Mouse (Mus musculus) ovary, postnatal 36 days (tissue): ENCODE measurements around the gene Fhl2.

Source experiments
- DNase-seq: peaks from one replicate; pipeline ENCODE4 v3.0.0; 2022; ENCODE audit warnings: low spot score, mixed read lengths

Fhl2 gene

GRCm38 (mm10) chr1:43196661-43197241, at the start of gene Fhl2:
Gene Fhl2 (minus strand): TSS chr1:43196984.
- no peak for DNase-seq

- DNase-seq: no peak
Measured at GRCm38 (mm10) chr1:43245014-43245413, 48.2 kb upstream of the Fhl2 start.

GRCm38 (mm10) chr1:43241208-43241607, 44.4 kb upstream of the Fhl2 start:
- no peak for DNase-seq

DNA sequence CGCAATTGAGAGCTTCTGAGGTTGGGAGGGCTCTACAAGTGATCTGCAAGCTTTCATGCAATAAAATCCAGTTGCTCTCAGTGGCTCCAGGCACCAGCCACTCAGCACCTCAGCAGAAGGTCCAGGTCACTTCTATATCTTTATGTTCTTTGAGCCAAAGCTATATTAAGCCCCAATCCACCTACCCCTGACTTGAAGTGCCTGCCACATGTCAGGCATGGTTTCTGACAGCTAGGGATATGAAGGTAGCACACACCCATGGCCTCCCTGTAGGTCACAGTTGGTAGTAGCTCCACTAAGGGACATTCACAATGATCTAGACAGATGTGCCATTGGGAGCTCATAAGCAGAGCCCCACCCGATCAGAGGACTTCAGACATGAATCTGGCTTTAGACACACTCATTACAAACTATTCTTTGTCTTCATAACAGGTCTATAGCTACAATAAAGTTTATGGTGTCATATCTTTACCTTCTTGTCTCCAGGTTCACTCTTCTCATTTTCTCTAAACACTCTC, 43.1 kb upstream of the Fhl2 start:
- DNase-seq: no peak

DNA sequence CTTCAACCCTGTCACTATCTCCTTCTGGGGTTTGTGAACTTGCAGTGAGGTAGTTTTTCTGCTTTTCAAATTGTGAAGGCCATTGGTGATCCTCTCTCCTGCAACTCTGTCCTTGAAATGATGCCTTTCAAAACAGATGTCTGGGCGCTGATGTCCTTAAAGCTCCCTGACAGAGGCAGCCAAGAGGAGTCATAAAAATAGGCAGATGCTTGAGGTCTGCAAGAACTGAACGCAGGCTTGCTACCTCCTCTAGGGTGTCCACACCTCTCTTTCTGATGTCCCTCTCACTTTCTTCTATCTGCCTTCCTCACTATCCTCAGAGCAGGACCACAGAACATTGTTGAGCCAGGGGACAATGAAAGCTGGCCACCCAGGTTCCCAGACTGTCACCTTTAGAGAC, 41.7 kb upstream of the Fhl2 start:
- no peak for DNase-seq

- DNase-seq: no peak
Measured at GRCm38 (mm10) chr1:43237360-43238235, 40.8 kb upstream of the Fhl2 start.

DNA sequence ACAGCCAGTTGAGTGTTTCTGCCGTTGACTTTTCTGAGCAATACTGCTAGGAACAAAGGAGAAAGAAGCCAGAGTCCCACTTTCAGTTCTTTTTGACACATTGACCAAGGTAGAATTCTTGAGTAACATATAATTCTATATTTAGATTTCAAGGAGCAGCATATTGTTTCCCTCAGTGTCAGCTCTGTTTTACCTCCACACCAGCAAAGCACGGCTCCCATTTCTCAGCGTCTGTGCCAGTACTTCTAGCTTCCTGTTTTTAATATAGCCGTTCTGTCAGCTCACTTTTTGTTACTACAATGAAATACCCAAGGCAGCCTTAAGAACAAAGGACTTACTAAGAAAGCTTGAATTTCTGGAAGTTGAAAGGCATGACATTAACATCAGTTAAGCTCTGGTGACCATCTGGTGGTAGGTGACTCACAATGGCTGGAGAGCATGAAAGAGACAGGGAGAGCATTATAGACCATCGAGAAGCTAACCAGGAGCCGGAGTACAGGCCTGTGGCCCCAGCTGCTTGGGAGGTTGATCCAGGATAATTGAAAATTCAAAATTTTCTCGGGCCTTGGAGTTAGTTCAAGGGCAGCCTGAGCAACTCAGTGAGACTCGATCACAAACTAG, 28.9 kb upstream of the Fhl2 start:
- DNase-seq: no peak

- DNase-seq: no peak
Measured at GRCm38 (mm10) chr1:43224943-43225342, 28.2 kb upstream of the Fhl2 start.

- no peak for DNase-seq
Measured at GRCm38 (mm10) chr1:43224171-43224570, 27.4 kb upstream of the Fhl2 start.

GRCm38 (mm10) chr1:43223097-43223496, 26.3 kb upstream of the Fhl2 start:
- no peak for DNase-seq

DNA sequence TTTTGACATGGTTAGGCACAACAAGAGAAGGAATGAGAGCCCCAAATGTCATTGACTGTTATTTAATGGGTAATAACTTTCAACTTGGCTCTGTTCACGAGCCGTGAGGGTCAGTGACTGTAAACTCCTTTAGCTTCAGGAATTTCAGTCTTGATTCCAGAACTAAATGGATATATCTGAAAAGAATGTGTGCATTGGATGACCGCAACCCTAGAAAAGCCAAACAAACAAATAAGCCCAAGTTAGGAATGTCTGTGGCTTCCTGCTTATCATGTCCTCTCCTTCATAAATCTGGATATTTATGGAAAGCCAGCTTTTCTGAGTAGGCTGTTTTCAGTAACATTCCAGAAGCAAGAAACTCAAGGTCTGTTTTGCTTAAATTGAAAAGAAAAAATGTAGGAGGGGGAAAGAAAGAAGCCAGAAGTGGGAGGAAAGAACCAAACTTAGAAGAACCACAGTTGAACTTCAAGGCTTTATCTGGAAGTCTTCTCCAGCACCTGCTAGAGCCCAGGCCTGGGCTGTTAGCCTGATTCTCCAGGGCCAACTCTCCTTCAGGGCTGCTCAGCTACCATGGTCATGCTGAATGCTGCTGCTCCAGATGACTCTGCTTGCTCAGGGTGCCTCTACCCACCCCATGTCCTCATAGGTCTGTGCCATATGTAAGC, 21.4 kb upstream of the Fhl2 start:
- peak; percentile 29 for DNase-seq

- no peak for DNase-seq
Measured at GRCm38 (mm10) chr1:43215601-43216000, 18.8 kb upstream of the Fhl2 start.

- no peak for DNase-seq
Measured at GRCm38 (mm10) chr1:43211274-43211673, 14.5 kb upstream of the Fhl2 start.

DNA sequence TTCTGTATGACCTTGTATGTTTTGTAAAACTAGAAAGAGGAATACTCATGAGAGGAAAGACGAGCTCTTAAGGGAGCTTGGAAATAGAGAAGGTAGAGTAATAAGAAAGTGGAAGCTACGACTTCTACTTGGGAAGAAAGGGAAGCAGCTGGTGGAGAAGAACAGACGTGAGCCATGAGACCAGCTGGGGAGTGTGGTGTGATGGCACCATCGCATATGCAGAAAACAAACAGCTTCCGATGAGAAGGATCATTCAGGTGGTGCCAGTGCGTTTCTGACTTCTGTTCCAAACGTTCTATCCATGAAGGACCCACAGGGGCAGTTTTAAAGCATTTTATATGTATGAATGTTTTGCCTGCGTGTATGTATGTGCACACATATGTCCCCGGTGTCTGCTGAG, 13.5 kb upstream of the Fhl2 start:
- no peak for DNase-seq

DNA sequence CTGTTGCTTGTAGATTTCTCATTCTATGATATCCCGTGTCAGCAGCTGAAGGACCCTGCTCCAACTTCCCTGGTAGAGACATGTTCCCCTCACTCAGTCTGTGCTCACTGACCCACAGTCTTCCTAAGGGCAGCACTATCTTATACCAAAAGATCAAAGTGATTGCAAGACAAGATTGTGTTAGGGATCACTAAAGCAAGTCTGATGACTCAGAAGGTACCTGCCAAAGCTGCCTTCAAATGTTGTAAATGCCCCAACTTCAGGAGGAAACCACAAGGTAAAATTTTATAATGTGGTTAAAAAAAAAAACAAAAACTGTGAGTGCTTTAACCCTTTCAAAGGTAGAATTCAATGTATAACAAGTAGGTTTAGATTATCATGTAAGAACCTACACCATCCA, 10.4 kb upstream of the Fhl2 start:
- no peak for DNase-seq

- DNase-seq: no peak
Measured at GRCm38 (mm10) chr1:43203282-43203681, 6.5 kb upstream of the Fhl2 start.

GRCm38 (mm10) chr1:43202226-43202625, 5.4 kb upstream of the Fhl2 start:
- DNase-seq: no peak

DNA sequence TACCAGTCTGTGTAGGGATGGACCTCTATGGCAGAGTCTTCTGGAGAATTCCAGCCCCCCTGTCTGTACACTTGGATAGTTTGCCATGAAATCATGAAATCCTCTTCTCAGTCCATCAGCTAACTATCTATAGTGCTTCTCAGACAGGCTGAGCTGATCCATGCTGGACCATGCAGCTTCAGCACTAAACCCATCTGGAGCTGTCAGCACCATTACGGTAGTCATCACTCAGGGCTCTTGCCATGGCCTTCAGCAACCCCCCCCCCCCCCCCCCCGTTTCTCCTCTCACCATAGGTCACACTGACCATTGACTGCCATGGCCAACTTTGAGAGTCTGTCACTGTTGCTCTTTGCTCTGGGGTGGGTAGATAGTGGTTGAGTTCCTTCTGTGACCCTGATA, 5.0 kb upstream of the Fhl2 start:
- DNase-seq: no peak

- no peak for DNase-seq
Measured at GRCm38 (mm10) chr1:43199867-43200240, 3.1 kb upstream of the Fhl2 start.

DNA sequence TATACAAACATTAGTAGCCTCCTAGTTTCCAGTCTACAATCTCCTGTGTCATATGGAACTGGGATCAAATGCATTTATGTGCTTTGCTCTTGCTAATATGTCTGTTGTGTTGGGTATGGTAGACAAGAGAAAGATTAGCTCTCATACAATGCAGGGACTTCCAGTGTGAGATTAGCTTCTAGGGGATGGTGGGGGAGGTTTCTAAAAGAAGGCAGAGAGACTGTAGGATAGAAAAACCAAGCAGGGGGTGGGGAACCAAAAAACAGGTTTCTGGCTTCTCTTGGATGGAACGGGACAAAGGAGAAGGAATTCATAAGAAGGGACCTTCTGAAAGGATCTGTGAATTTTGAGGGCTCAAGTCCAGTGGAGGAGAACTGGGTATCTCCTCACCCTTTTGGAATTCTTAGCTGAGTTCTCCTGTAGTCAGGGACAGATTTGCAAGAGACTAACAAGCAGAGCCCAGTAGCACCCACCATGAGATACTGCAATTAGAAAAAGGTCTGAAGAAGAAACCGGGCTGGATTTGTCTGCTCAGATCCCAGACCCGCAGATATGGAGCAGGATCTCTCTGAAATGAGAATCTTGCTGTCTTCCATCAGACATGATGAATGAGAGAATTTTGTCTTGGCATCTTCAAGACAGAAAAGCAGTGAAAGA, 2.6 kb upstream of the Fhl2 start:
- DNase-seq: no peak

GRCm38 (mm10) chr1:43196059-43196458, 725 bp downstream of the Fhl2 start:
- no peak for DNase-seq

- no peak for DNase-seq
Measured at GRCm38 (mm10) chr1:43193423-43193822, 3.4 kb downstream of the Fhl2 start.
